Mouse (Mus musculus) kidney, embryonic 14.5 days (tissue): ENCODE results near the gene Scrt2. TPM values are rescaled to one million over a fixed set of nuclear protein-coding genes. Genes with fewer than 3 reads are reported as not detected.
"Not testable (repeated sequence)": the region's sequence is repeated elsewhere in the genome, so short reads cannot be mapped to it uniquely, and the experiment has no call there.

Source experiments
- ATAC-seq: fragments of 200-750 bp; cut with Nextera tagmentation; 2 replicates; pipeline ENCODE4 v1.8.0; 2017; ENCODE audit warnings: moderate number of reproducible peaks, mild to moderate bottlenecking, moderate TSS enrichment, moderate library complexity; ENCODE audit not compliant: low FRiP score, low TSS enrichment
- H3K27ac ChIP-seq: fragments of 300-500 bp; sonication (generic); 2 replicates; pipeline ENCODE4 v1.5.1; 2014; ENCODE audit warnings: low read depth, mild to moderate bottlenecking, low read length, moderate library complexity, mixed read lengths
- H3K27me3 ChIP-seq: fragments of 300-500 bp; sonication (generic); 2 replicates; pipeline ENCODE4 v1.6.1; 2014; ENCODE audit warnings: mild to moderate bottlenecking, low read length; ENCODE audit not compliant: control insufficient read depth, insufficient read depth
- H3K36me3 ChIP-seq: fragments of 300-500 bp; sonication (generic); 2 replicates; pipeline ENCODE4 v1.6.1; 2014; ENCODE audit warnings: low read length, mixed read lengths; ENCODE audit not compliant: control insufficient read depth, insufficient read depth
- H3K4me1 ChIP-seq: fragments of 300-500 bp; sonication (generic); 2 replicates; pipeline ENCODE4 v1.6.1; 2014; ENCODE audit warnings: low read length, mixed read lengths; ENCODE audit not compliant: control insufficient read depth, insufficient read depth
- H3K4me2 ChIP-seq: fragments of 300-500 bp; sonication (generic); replicated peaks from 2 replicates; pipeline ENCODE4 v1.6.1; 2014; ENCODE audit warnings: low read depth, mild to moderate bottlenecking, low read length
- H3K4me3 ChIP-seq: fragments of 300-500 bp; sonication (generic); 2 replicates; pipeline ENCODE4 v1.5.1; 2014; ENCODE audit warnings: mild to moderate bottlenecking, low read length
- H3K9ac ChIP-seq: fragments of 300-500 bp; sonication (generic); 2 replicates; pipeline ENCODE4 v1.6.1; 2014; ENCODE audit warnings: low read depth, mild to moderate bottlenecking, low read length, moderate library complexity
- H3K9me3 ChIP-seq: fragments of 300-500 bp; sonication (generic); 2 replicates; pipeline ENCODE4 v1.6.1; 2016; ENCODE audit warnings: low read length; ENCODE audit not compliant: control insufficient read depth
- WGBS: fragments of 180-500 bp; shearing (Covaris S2); extraction: QIAGEN DNeasy Blood & Tissue Kit; methylation state at CpG from one replicate; pipeline ENCODE4 v1.1.7; 2014; 5-methylcytosine and 5-hydroxymethylcytosine counted together
- polyA plus RNA-seq: library from polyadenylated mRNA; unstranded; fragments of >200 nt; fragmentation: Nextera tagmentation; extraction: Ambion mirVana; gene quantifications from 2 replicates; pipeline ENCODE4 v1.2.1, GENCODE M21; 2014

The Scrt2 gene
- polyA plus RNA-seq, 1 experiment from 2014 or later, result not detected

GRCm38 (mm10) chr2:152051985-152052384, 29.3 kb upstream of the Scrt2 start:
- Histone ChIP-seq H3K27ac (no peak overlapping the region), H3K27me3 (peaks cover 57% of the 10 kb centered on the region)
- WGBS, result 73% methylated on average over 3 of the region's 3 CpGs

GRCm38 (mm10) chr2:152055406-152055805, 25.9 kb upstream of the Scrt2 start:
- no peaks in the 10 kb centered on the region for H3K36me3 ChIP-seq
- 62% methylated on average over 1 of the region's 1 CpGs for WGBS
- no peak overlapping the region for H3K9ac ChIP-seq
- ATAC-seq, result no peak
- no peaks in the 10 kb centered on the region for H3K9me3 ChIP-seq
- no peak overlapping the region for H3K4me3 ChIP-seq
- H3K27me3 ChIP-seq, result peaks cover 23% of the 10 kb centered on the region
- no peaks in the 10 kb centered on the region for H3K4me1 ChIP-seq
- H3K4me2 ChIP-seq, result no peak overlapping the region
- no peak overlapping the region for H3K27ac ChIP-seq

More at GRCm38 (mm10) chr2:152051985-152052384, 29.3 kb upstream of the Scrt2 start:
- H3K4me3 ChIP-seq, result no peak overlapping the region
- H3K4me2 ChIP-seq, result no peak overlapping the region
- no peaks in the 10 kb centered on the region for H3K36me3 ChIP-seq
- ATAC-seq, result no peak
- H3K4me1 ChIP-seq, result peaks cover 22% of the 10 kb centered on the region; the same call in 1 of the 2 replicates
- H3K9ac ChIP-seq, result no peak overlapping the region
- no peaks in the 10 kb centered on the region for H3K9me3 ChIP-seq

- no peak for ATAC-seq
- Histone ChIP-seq H3K9me3 (no peaks in the 10 kb centered on the region), H3K9ac (no peak overlapping the region; the same call in 1 of the 2 replicates), H3K27ac (no peak overlapping the region), H3K4me2 (no peak overlapping the region), H3K4me1 (no peaks in the 10 kb centered on the region), H3K4me3 (no peak overlapping the region), H3K36me3 (no peaks in the 10 kb centered on the region), H3K27me3 (peaks cover 16% of the 10 kb centered on the region; the same call in 1 of the 2 replicates)
- 65% methylated on average over 22 of the region's 22 CpGs for WGBS
Measured at GRCm38 (mm10) chr2:152056368-152057251, 24.7 kb upstream of the Scrt2 start.

- Histone ChIP-seq H3K4me3 (no peak overlapping the region), H3K9ac (no peak overlapping the region), H3K4me1 (no peaks in the 10 kb centered on the region), H3K36me3 (no peaks in the 10 kb centered on the region), H3K27ac (no peak overlapping the region), H3K4me2 (no peak overlapping the region), H3K27me3 (peaks cover 10% of the 10 kb centered on the region; the same call in 1 of the 2 replicates), H3K9me3 (no peaks in the 10 kb centered on the region)
- 69% methylated on average over 9 of the region's 9 CpGs for WGBS
- no peak for ATAC-seq
Measured at GRCm38 (mm10) chr2:152057252-152057563, 24.1 kb upstream of the Scrt2 start.

GRCm38 (mm10) chr2:152062817-152063216, 18.5 kb upstream of the Scrt2 start:
- ATAC-seq, H3K27ac ChIP-seq: not testable (repeated sequence)

GRCm38 (mm10) chr2:152068660-152069433, 12.5 kb upstream of the Scrt2 start:
- Histone ChIP-seq H3K9me3 (no peaks in the 10 kb centered on the region), H3K27ac (no peak overlapping the region), H3K4me3 (no peak overlapping the region), H3K9ac (no peak overlapping the region), H3K4me2 (no peak overlapping the region), H3K27me3 (no peaks in the 10 kb centered on the region), H3K4me1 (no peaks in the 10 kb centered on the region), H3K36me3 (no peaks in the 10 kb centered on the region)
- WGBS, result 47% methylated on average over 11 of the region's 11 CpGs
- ATAC-seq, result no peak

More at GRCm38 (mm10) chr2:152062817-152063216, 18.5 kb upstream of the Scrt2 start:
- WGBS, result 91% methylated on average over 3 of the region's 3 CpGs
- not testable (repeated sequence) for H3K9ac ChIP-seq, H3K9me3 ChIP-seq, H3K4me2 ChIP-seq, H3K4me3 ChIP-seq, H3K36me3 ChIP-seq, H3K4me1 ChIP-seq, H3K27me3 ChIP-seq

- no peak overlapping the region for H3K9ac ChIP-seq
- H3K36me3 ChIP-seq, result no peaks in the 10 kb centered on the region
- 61% methylated on average over 9 of the region's 9 CpGs for WGBS
- H3K27me3 ChIP-seq, result peaks cover 2% of the 10 kb centered on the region; the same call in 1 of the 2 replicates
- no peak for ATAC-seq
- no peak overlapping the region for H3K27ac ChIP-seq
- no peak overlapping the region for H3K4me3 ChIP-seq
- H3K9me3 ChIP-seq, result no peaks in the 10 kb centered on the region
- H3K4me1 ChIP-seq, result no peaks in the 10 kb centered on the region
- H3K4me2 ChIP-seq, result no peak overlapping the region
Measured at GRCm38 (mm10) chr2:152069434-152069786, 11.9 kb upstream of the Scrt2 start.

GRCm38 (mm10) chr2:152069941-152070340, 11.4 kb upstream of the Scrt2 start:
- Histone ChIP-seq H3K27ac (no peak overlapping the region), H3K4me1 (no peaks in the 10 kb centered on the region), H3K36me3 (no peaks in the 10 kb centered on the region), H3K27me3 (peaks cover 6% of the 10 kb centered on the region; the same call in 1 of the 2 replicates), H3K4me3 (no peak overlapping the region), H3K9ac (no peak overlapping the region), H3K9me3 (no peaks in the 10 kb centered on the region), H3K4me2 (no peak overlapping the region)
- WGBS, result 78% methylated on average over 2 of the region's 2 CpGs
- no peak for ATAC-seq

GRCm38 (mm10) chr2:152074521-152074920, 6.8 kb upstream of the Scrt2 start:
- no peaks in the 10 kb centered on the region for H3K9me3 ChIP-seq
- H3K9ac ChIP-seq, result no peak overlapping the region
- 85% methylated on average over 2 of the region's 2 CpGs for WGBS
- no peak overlapping the region for H3K4me2 ChIP-seq
- no peak overlapping the region for H3K27ac ChIP-seq
- no peak for ATAC-seq
- H3K27me3 ChIP-seq, result peaks cover 33% of the 10 kb centered on the region
- H3K36me3 ChIP-seq, result no peaks in the 10 kb centered on the region
- H3K4me1 ChIP-seq, result no peaks in the 10 kb centered on the region
- H3K4me3 ChIP-seq, result no peak overlapping the region
